Mouse (Mus musculus) adrenal gland, adult 2 months (tissue): Measurements from ENCODE around the gene Krt84. TPM values are rescaled to one million over a fixed set of nuclear protein-coding genes. Genes with fewer than 3 reads are reported as not detected.
A peak's percentile ranks its signal among the peaks of the same experiment; 100 is the strongest.

ENCODE experiments used
- DNase-seq: peaks from one replicate; pipeline ENCODE4 v3.0.0; 2021
- microRNA-seq, 2 experiments: library from miRNA; unstranded; fragments of <30 nt; microRNA quantifications; one replicate each; pipeline ENCODE4 v1.2.0; 2021
- polyA plus RNA-seq: library from polyadenylated mRNA; depleted of rRNA; stranded (reverse); fragments of >200 nt; gene quantifications from 2 replicates; pipeline ENCODE4 v1.2.3, GENCODE M21; 2012; rRNA removed
- total RNA-seq, 2 experiments: library from RNA; stranded (reverse); gene quantifications; 2 replicates each; pipeline ENCODE4 v1.2.3; 2021

The Krt84 gene
- total and polyA plus RNA-seq, 3 experiments = not detected

- DNase-seq = no peak
Observed at GRCm38 (mm10) chr15:101495266-101495665, 37.4 kb downstream of the Krt84 start.

- peak; percentile 14 for DNase-seq
Observed at GRCm38 (mm10) chr15:101494203-101494602, 38.4 kb downstream of the Krt84 start.

GRCm38 (mm10) chr15:101493713-101494112, 38.9 kb downstream of the Krt84 start:
- DNase-seq = no peak

- no peak for DNase-seq
Observed at GRCm38 (mm10) chr15:101492718-101493117, 39.9 kb downstream of the Krt84 start.

GRCm38 (mm10) chr15:101491431-101491830, 41.2 kb downstream of the Krt84 start, which contains the start of gene Krt83:
Krt83 (minus strand) TSS chr15:101491512.
- DNase-seq = no peak

GRCm38 (mm10) chr15:101485911-101486635, 46.5 kb downstream of the Krt84 start:
- no peak for DNase-seq

- no peak for DNase-seq
Observed at GRCm38 (mm10) chr15:101484939-101485338, 47.7 kb downstream of the Krt84 start.

GRCm38 (mm10) chr15:101483646-101484045, 49.0 kb downstream of the Krt84 start:
- no peak for DNase-seq

- DNase-seq = no peak
Observed at GRCm38 (mm10) chr15:101482056-101482455, 50.6 kb downstream of the Krt84 start.

- no peak for DNase-seq
Observed at GRCm38 (mm10) chr15:101479666-101480060, 53.0 kb downstream of the Krt84 start.

GRCm38 (mm10) chr15:101479007-101479665, 53.5 kb downstream of the Krt84 start:
- DNase-seq = peak; percentile 37

Small RNA genes lying within 50 kb of the gene (microRNA-seq; reads per million reads assigned to microRNA genes)
- gene Gm44393 (0 reads per million in 2 experiments), gene Gm44460 (0 reads per million in 2 experiments)

Other genes with a start within 250 kb of the Krt84 start
- 10 to 100 TPM; 38.6 to 58.8 TPM for gene Atg101, start 248.5 kb downstream of the Krt84 start, total RNA-seq
- 31.9 and 35.4 TPM in 2 replicates for gene Atg101, start 248.5 kb downstream of the Krt84 start, polyA plus RNA-seq
- under 1 TPM; 0.40 to 0.52 TPM for gene 6030408B16Rik, start 239.6 kb downstream of the Krt84 start, total RNA-seq
- 1.4 and 2.0 TPM in 2 replicates for gene 6030408B16Rik, start 239.6 kb downstream of the Krt84 start, polyA plus RNA-seq
- gene Krt80, start 162.7 kb downstream of the Krt84 start, total RNA-seq = 1 to 10 TPM; 3.6 TPM
- gene Krt80, start 162.7 kb downstream of the Krt84 start, polyA plus RNA-seq = 1.9 and 2.3 TPM in 2 replicates
- gene Krt7, start 121.8 kb downstream of the Krt84 start, total RNA-seq = 1 to 10 TPM; 2.1 to 3.2 TPM
- 0.76 and 1.2 TPM in 2 replicates for gene Krt7, start 121.8 kb downstream of the Krt84 start, polyA plus RNA-seq
- gene Krt87, start 94.0 kb downstream of the Krt84 start, total RNA-seq = not detected
- 0.04 TPM in 1 of 2 replicates, not detected in the other for gene Krt87, start 94.0 kb downstream of the Krt84 start, polyA plus RNA-seq
- gene Krt88, start 85.1 kb downstream of the Krt84 start, total RNA-seq = not detected
- not detected in 2 replicates for gene Krt88, start 85.1 kb downstream of the Krt84 start, polyA plus RNA-seq
- not detected for gene Krt81, start 69.1 kb downstream of the Krt84 start, total RNA-seq
- not detected in 2 replicates for gene Krt81, start 69.1 kb downstream of the Krt84 start, polyA plus RNA-seq
- not detected for gene Krt86, start 59.3 kb downstream of the Krt84 start, total RNA-seq
- not detected in 2 replicates for gene Krt86, start 59.3 kb downstream of the Krt84 start, polyA plus RNA-seq
- not detected for gene Krt83, start 41.3 kb downstream of the Krt84 start, total RNA-seq
- 0.12 TPM in 1 of 2 replicates, not detected in the other for gene Krt83, start 41.3 kb downstream of the Krt84 start, polyA plus RNA-seq
- gene Gm49425, start 15.6 kb downstream of the Krt84 start, total RNA-seq = not detected
- not detected in 2 replicates for gene Gm49425, start 15.6 kb downstream of the Krt84 start, polyA plus RNA-seq
- gene Krt82, start 17.8 kb upstream of the Krt84 start, total RNA-seq = not detected
- gene Krt82, start 17.8 kb upstream of the Krt84 start, polyA plus RNA-seq = not detected in 2 replicates
- gene Krt90, start 30.1 kb upstream of the Krt84 start, total RNA-seq = not detected
- not detected in 2 replicates for gene Krt90, start 30.1 kb upstream of the Krt84 start, polyA plus RNA-seq
- not detected for gene Krt75, start 41.1 kb upstream of the Krt84 start, total RNA-seq
- gene Krt75, start 41.1 kb upstream of the Krt84 start, polyA plus RNA-seq = not detected in 2 replicates
- not detected for gene Gm5414, start 95.4 kb upstream of the Krt84 start, total RNA-seq
- gene Gm5414, start 95.4 kb upstream of the Krt84 start, polyA plus RNA-seq = not detected in 2 replicates
- gene Gm5478, start 114.6 kb upstream of the Krt84 start, total RNA-seq = not detected
- not detected in 2 replicates for gene Gm5478, start 114.6 kb upstream of the Krt84 start, polyA plus RNA-seq
- gene Krt6b, start 147.5 kb upstream of the Krt84 start, total RNA-seq = not detected
- gene Krt6b, start 147.5 kb upstream of the Krt84 start, polyA plus RNA-seq = not detected in 2 replicates
- not detected for gene Krt6a, start 161.5 kb upstream of the Krt84 start, total RNA-seq
- gene Krt6a, start 161.5 kb upstream of the Krt84 start, polyA plus RNA-seq = not detected in 2 replicates
- gene Krt5, start 180.1 kb upstream of the Krt84 start, total RNA-seq = not detected
- 0.06 TPM in 1 of 2 replicates, not detected in the other for gene Krt5, start 180.1 kb upstream of the Krt84 start, polyA plus RNA-seq
- gene Krt71, start 210.3 kb upstream of the Krt84 start, total RNA-seq = not detected
- gene Krt71, start 210.3 kb upstream of the Krt84 start, polyA plus RNA-seq = not detected in 2 replicates